Mouse (Mus musculus) embryonic facial prominence, embryonic 15.5 days (tissue): Measurements from ENCODE around the gene Grm2. TPM values are rescaled to one million over a fixed set of nuclear protein-coding genes. Genes with fewer than 3 reads are reported as not detected.

ENCODE experiments used
- ATAC-seq: fragments of 200-750 bp; cut with Nextera tagmentation; 2 replicates; pipeline ENCODE4 v1.8.0; 2017; ENCODE audit warnings: low read depth, moderate TSS enrichment; ENCODE audit not compliant: insufficient number of reproducible peaks, low FRiP score, low TSS enrichment
- H3K27ac ChIP-seq: fragments of 300-500 bp; sonication (generic); replicated peaks from 2 replicates; pipeline ENCODE4 v1.5.1; 2015; ENCODE audit warnings: mild to moderate bottlenecking, inconsistent platforms
- H3K27me3 ChIP-seq: fragments of 300-500 bp; sonication (generic); 2 replicates; pipeline ENCODE4 v1.6.1; 2015; ENCODE audit warnings: inconsistent platforms
- H3K36me3 ChIP-seq: fragments of 300-500 bp; sonication (generic); 2 replicates; pipeline ENCODE4 v1.6.1; 2015; ENCODE audit warnings: mild to moderate bottlenecking, inconsistent platforms
- H3K4me1 ChIP-seq: fragments of 300-500 bp; sonication (generic); 2 replicates; pipeline ENCODE4 v1.6.1; 2015; ENCODE audit warnings: inconsistent platforms
- H3K4me2 ChIP-seq: fragments of 300-500 bp; sonication (generic); replicated peaks from 2 replicates; pipeline ENCODE4 v1.6.1; 2015; ENCODE audit warnings: mild to moderate bottlenecking, inconsistent platforms
- H3K4me3 ChIP-seq: fragments of 300-500 bp; sonication (generic); replicated peaks from 2 replicates; pipeline ENCODE4 v1.5.1; 2015; ENCODE audit warnings: mild to moderate bottlenecking, inconsistent platforms
- H3K9ac ChIP-seq: fragments of 300-500 bp; sonication (generic); 2 replicates; pipeline ENCODE4 v1.6.1; 2015; ENCODE audit warnings: inconsistent platforms
- H3K9me3 ChIP-seq: fragments of 300-500 bp; sonication (generic); replicated peaks from 2 replicates; pipeline ENCODE4 v1.6.1; 2016; ENCODE audit warnings: inconsistent platforms
- WGBS: fragments of 180-500 bp; shearing (Covaris S2); methylation state at CpG from one replicate; pipeline ENCODE4 v1.1.7; 2015; 5-methylcytosine and 5-hydroxymethylcytosine counted together
- polyA plus RNA-seq: library from polyadenylated mRNA; unstranded; fragments of >200 nt; fragmentation: Nextera tagmentation; extraction: Ambion mirVana; gene quantifications from 2 replicates; pipeline ENCODE4 v1.2.1, GENCODE M21; 2015

The Grm2 gene
- 0.14 TPM in 1 of 2 replicates, not detected in the other for polyA plus RNA-seq

GRCm38 (mm10) chr9:106655884-106656720 lies at the start of gene Grm2:
TSS of gene Grm2 (minus strand) at chr9:106656082.
- Histone ChIP-seq H3K4me2 (peak within 1 kb of the TSS; percentile 76), H3K9me3 (no peaks in the 10 kb centered on the region), H3K4me1 (peaks cover 7% of the 10 kb centered on the region), H3K4me3 (peak within 1 kb of the TSS; percentile 36), H3K9ac (0 out of 2 replicates have a peak within 1 kb of the TSS, but pooled peaks have one; percentile 12), H3K27me3 (peaks cover 24% of the 10 kb centered on the region), H3K27ac (no peak within 1 kb of the TSS), H3K36me3 (peaks cover 34% of the 10 kb centered on the region)
- 0 out of 2 replicates have a peak, but pooled peaks have one; percentile 31 for ATAC-seq
- 1% methylated on average over 38 of the region's 44 CpGs for WGBS

- WGBS, result 87% methylated on average over 11 of the region's 11 CpGs
- H3K27me3 ChIP-seq, result no peaks in the 10 kb centered on the region
- ATAC-seq, result no peak
- H3K36me3 ChIP-seq, result peaks cover 45% of the 10 kb centered on the region
- H3K4me3 ChIP-seq, result no peak overlapping the region
- H3K9ac ChIP-seq, result no peak overlapping the region
- H3K9me3 ChIP-seq, result no peaks in the 10 kb centered on the region
- H3K27ac ChIP-seq, result no peak overlapping the region
- no peaks in the 10 kb centered on the region for H3K4me1 ChIP-seq
- no peak overlapping the region for H3K4me2 ChIP-seq
Measured at GRCm38 (mm10) chr9:106692973-106693481, 37.1 kb upstream of the Grm2 start.

- no peaks in the 10 kb centered on the region for H3K9me3 ChIP-seq
- ATAC-seq, result no peak
- H3K27ac ChIP-seq, result no peak overlapping the region
- peaks cover 30% of the 10 kb centered on the region for H3K4me1 ChIP-seq
- H3K9ac ChIP-seq, result no peak overlapping the region
- H3K27me3 ChIP-seq, result no peaks in the 10 kb centered on the region
- WGBS, result 83% methylated on average over 8 of the region's 8 CpGs
- no peak overlapping the region for H3K4me3 ChIP-seq
- peaks cover 19% of the 10 kb centered on the region for H3K36me3 ChIP-seq
- no peak overlapping the region for H3K4me2 ChIP-seq
Measured at GRCm38 (mm10) chr9:106688834-106689233, 33.0 kb upstream of the Grm2 start.

GRCm38 (mm10) chr9:106686983-106687650 lies 31.2 kb upstream of the Grm2 start:
- H3K27ac ChIP-seq, result no peak overlapping the region
- H3K9me3 ChIP-seq, result no peaks in the 10 kb centered on the region
- no peak overlapping the region for H3K4me3 ChIP-seq
- H3K4me1 ChIP-seq, result peaks cover 36% of the 10 kb centered on the region
- H3K27me3 ChIP-seq, result no peaks in the 10 kb centered on the region
- WGBS, result 22% methylated on average over 8 of the region's 8 CpGs
- no peak for ATAC-seq
- no peak overlapping the region for H3K4me2 ChIP-seq
- H3K9ac ChIP-seq, result no peak overlapping the region
- peaks cover 5% of the 10 kb centered on the region for H3K36me3 ChIP-seq

GRCm38 (mm10) chr9:106685249-106686101 lies 29.6 kb upstream of the Grm2 start, which contains the start of gene Tex264:
TSS of gene Tex264 (minus strand) at chr9:106685927.
- Histone ChIP-seq H3K36me3 (peaks cover 20% of the 10 kb centered on the region), H3K9ac (peak within 1 kb of the TSS; percentile 66), H3K4me1 (peaks cover 36% of the 10 kb centered on the region), H3K9me3 (no peaks in the 10 kb centered on the region), H3K27me3 (no peaks in the 10 kb centered on the region), H3K4me3 (peak within 1 kb of the TSS; percentile 69), H3K27ac (peak within 1 kb of the TSS; percentile 91), H3K4me2 (peak within 1 kb of the TSS; percentile 87)
- ATAC-seq, result peak; percentile 91
- WGBS, result under 1% methylated on average over 81 of the region's 86 CpGs

- H3K27ac ChIP-seq, result peak overlapping the region; percentile 91
Measured at GRCm38 (mm10) chr9:106684918-106685248, 29.0 kb upstream of the Grm2 start.

GRCm38 (mm10) chr9:106684093-106684872 lies 28.4 kb upstream of the Grm2 start:
- peak overlapping the region; percentile 69 for H3K4me3 ChIP-seq
- 0 out of 2 replicates have a peak overlapping the region, but pooled peaks have one; percentile 66 for H3K9ac ChIP-seq
- no peaks in the 10 kb centered on the region for H3K9me3 ChIP-seq
- WGBS, result 75% methylated on average over 6 of the region's 6 CpGs
- peak overlapping the region; percentile 87 for H3K4me2 ChIP-seq
- no peak overlapping the region for H3K27ac ChIP-seq
- peaks cover 25% of the 10 kb centered on the region for H3K36me3 ChIP-seq
- H3K4me1 ChIP-seq, result peaks cover 36% of the 10 kb centered on the region
- no peak for ATAC-seq
- H3K27me3 ChIP-seq, result no peaks in the 10 kb centered on the region

More at GRCm38 (mm10) chr9:106684918-106685248, 29.0 kb upstream of the Grm2 start:
- Histone ChIP-seq H3K4me1 (peaks cover 36% of the 10 kb centered on the region), H3K4me2 (peak overlapping the region; percentile 87), H3K9ac (peak overlapping the region; percentile 66), H3K27me3 (no peaks in the 10 kb centered on the region), H3K9me3 (no peaks in the 10 kb centered on the region), H3K4me3 (peak overlapping the region; percentile 69), H3K36me3 (peaks cover 19% of the 10 kb centered on the region)
- ATAC-seq, result no peak
- WGBS, result 5% methylated on average over 11 of the region's 14 CpGs

- Histone ChIP-seq H3K4me1 (peaks cover 19% of the 10 kb centered on the region), H3K27ac (no peak overlapping the region), H3K4me3 (no peak overlapping the region), H3K27me3 (no peaks in the 10 kb centered on the region), H3K9ac (no peak overlapping the region), H3K36me3 (peaks cover 49% of the 10 kb centered on the region), H3K4me2 (no peak overlapping the region), H3K9me3 (no peaks in the 10 kb centered on the region)
- ATAC-seq, result no peak
- 83% methylated on average over 9 of the region's 9 CpGs for WGBS
Measured at GRCm38 (mm10) chr9:106681026-106681425, 25.1 kb upstream of the Grm2 start.

GRCm38 (mm10) chr9:106678242-106678641 lies 22.4 kb upstream of the Grm2 start:
- Histone ChIP-seq H3K4me3 (no peak overlapping the region), H3K9ac (no peak overlapping the region), H3K27ac (no peak overlapping the region), H3K4me1 (peaks cover 4% of the 10 kb centered on the region; the same call in 1 of the 2 replicates), H3K27me3 (no peaks in the 10 kb centered on the region), H3K36me3 (peaks cover 56% of the 10 kb centered on the region), H3K4me2 (no peak overlapping the region), H3K9me3 (no peaks in the 10 kb centered on the region)
- WGBS, result 58% methylated on average over 4 of the region's 4 CpGs
- no peak for ATAC-seq

- H3K27ac ChIP-seq, result no peak overlapping the region
- no peak overlapping the region for H3K9ac ChIP-seq
- H3K4me2 ChIP-seq, result no peak overlapping the region
- ATAC-seq, result no peak
- H3K9me3 ChIP-seq, result no peaks in the 10 kb centered on the region
- no peaks in the 10 kb centered on the region for H3K4me1 ChIP-seq
- no peaks in the 10 kb centered on the region for H3K27me3 ChIP-seq
- H3K4me3 ChIP-seq, result no peak overlapping the region
- H3K36me3 ChIP-seq, result peaks cover 62% of the 10 kb centered on the region
- WGBS, result 83% methylated on average over 5 of the region's 5 CpGs
Measured at GRCm38 (mm10) chr9:106677702-106678101, 21.8 kb upstream of the Grm2 start.
